Mouse (Mus musculus): ENCODE measurements around the gene Asb1.

Asb1 gene

DNA sequence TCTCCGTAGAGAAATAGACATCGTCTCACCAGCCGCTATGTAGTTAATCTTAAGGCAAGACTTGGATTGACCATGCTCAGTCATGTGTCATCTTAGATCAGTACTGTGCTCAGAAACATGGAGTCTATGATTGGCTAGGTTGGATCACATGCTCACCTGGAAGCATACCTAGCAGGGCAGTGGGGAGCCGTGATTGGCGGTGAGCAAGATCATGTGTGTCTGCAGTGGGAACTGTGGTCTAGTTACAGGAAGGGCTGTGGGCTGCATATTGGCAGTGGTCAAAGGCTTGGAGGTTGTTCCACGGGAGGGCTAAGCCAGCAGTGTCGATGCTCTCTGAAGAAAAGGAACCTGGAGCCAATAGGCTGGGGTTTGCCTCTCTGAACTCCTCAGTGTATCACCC lies 66.4 kb downstream of the Asb1 start:
- no peak for DNase-seq (ENCODE audit: low read depth, low spot score)

DNA sequence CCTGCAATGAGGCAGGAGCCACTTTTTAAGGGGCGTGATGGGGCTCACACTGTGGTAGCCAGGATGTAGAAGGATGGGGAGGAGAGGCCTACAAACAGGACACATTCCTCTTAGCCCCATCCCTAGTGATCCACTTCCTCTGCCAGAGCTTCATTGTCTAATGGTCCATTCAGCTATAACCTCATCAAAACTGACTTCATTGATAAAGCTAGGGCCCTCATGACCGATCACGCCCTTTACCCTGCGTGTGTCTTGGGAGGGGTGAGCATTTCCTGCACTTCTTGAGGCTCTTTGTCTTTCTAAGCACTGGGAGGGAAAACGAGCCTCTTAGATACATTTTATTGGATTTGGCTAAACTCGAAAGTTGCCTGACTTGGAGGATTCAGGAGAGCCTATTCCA lies 66.8 kb downstream of the Asb1 start:
- DNase-seq (ENCODE audit: low read depth, low spot score), result no peak
